Mouse (Mus musculus) urinary bladder, postnatal 14 days (tissue): ENCODE measurements around the gene Necap1.

Experiments
- DNase-seq: peaks from one replicate; pipeline ENCODE4 v3.0.0; 2021; ENCODE audit warnings: low spot score

Gene Necap1

GRCm38 (mm10) chr6:122883603-122884002 lies 9.3 kb downstream of the Necap1 start:
- no peak for DNase-seq

DNA sequence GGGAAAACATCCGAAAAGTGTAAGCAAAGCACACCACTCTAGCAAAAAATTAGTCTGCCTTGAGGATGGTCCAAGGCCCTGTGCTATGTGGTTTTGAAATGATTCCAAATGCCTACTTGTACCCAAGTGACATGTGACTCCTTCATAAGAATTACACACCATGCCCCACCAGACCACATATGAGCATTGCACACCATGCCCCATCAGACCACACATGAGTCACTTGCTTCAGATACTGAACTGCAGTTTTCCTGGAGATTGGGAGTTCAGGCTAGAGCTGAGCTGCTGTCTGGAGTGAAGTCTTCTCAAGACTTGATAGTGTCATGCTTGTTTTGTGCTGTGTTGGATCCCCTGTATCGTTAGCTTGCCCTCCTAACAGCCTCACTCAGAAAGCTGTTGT lies 15.3 kb downstream of the Necap1 start:
- DNase-seq = no peak

DNA sequence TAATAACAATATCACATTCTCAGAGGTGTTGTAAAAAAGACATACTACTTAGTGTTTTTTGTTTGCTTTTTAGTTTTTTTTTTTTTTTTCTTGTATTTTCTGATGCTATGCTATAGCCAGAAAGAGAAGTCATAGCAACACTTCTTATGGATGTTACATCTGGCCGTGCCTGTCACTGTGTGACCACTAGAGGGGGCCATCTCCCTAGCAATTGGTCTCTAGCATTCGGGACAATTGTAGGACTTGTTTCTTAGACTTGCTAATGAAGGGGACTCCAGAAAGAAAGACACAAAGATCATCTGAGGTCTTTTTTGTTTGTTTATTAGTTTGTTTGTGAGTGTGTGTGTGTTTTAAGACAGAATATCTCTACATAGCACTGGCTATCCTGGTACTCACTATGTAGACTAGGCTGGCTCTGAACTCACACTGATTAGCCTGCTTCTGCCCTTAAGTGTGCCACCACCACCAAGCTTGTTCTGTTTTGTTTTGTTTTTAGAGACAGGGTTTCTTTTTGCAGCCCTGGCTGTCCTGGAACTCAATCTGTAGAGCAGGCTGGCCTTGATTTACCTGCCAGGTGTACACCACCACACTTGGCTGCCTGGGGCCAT lies 18.3 kb downstream of the Necap1 start:
- peak; percentile 62 for DNase-seq

- DNase-seq = no peak
These were observed 45.6 kb downstream of the Necap1 start for GRCm38 (mm10) chr6:122919922-122920321.

GRCm38 (mm10) chr6:122921451-122921850 lies 47.2 kb downstream of the Necap1 start, which contains the start of gene Clec4a1:
Gene Clec4a1 (plus strand): TSS chr6:122921848.
- DNase-seq = no peak

- DNase-seq = no peak
These were observed 60.6 kb downstream of the Necap1 start for GRCm38 (mm10) chr6:122934845-122935244.
